Mouse (Mus musculus): Measurements from ENCODE around the gene Ugt3a1.
"Not testable (repeated sequence)": the region's sequence is repeated elsewhere in the genome, so short reads cannot be mapped to it uniquely, and the experiment has no call there.

The Ugt3a1 gene

GRCm38 (mm10) chr15:9276838-9277295 lies at the start of gene Ugt3a1:
Gene Ugt3a1 (plus strand): TSS chr15:9276888.
- DNase-seq (ENCODE audit: low spot score in 2 of 2), result no peak

GRCm38 (mm10) chr15:9230917-9231316 lies 45.8 kb upstream of the Ugt3a1 start:
- DNase-seq (ENCODE audit: low spot score in 2 of 2), result not testable (repeated sequence)

- no peak for DNase-seq (ENCODE audit: low spot score in 2 of 2)
These were observed 30.3 kb upstream of the Ugt3a1 start for GRCm38 (mm10) chr15:9246345-9246744.

GRCm38 (mm10) chr15:9252891-9253290 lies 23.8 kb upstream of the Ugt3a1 start:
- no peak for DNase-seq (ENCODE audit: low spot score in 2 of 2)

GRCm38 (mm10) chr15:9260621-9261020 lies 16.1 kb upstream of the Ugt3a1 start:
- no peak for DNase-seq (ENCODE audit: low spot score in 2 of 2)

- DNase-seq (ENCODE audit: low spot score in 2 of 2), result no peak
These were observed 4.8 kb upstream of the Ugt3a1 start for GRCm38 (mm10) chr15:9271876-9272275.

- no peak for DNase-seq (ENCODE audit: low spot score in 2 of 2)
These were observed 2.3 kb downstream of the Ugt3a1 start for GRCm38 (mm10) chr15:9279026-9279425.

GRCm38 (mm10) chr15:9279596-9279995 lies 2.9 kb downstream of the Ugt3a1 start:
- DNase-seq (ENCODE audit: low spot score in 2 of 2), result no peak

- no peak for DNase-seq (ENCODE audit: low spot score in 2 of 2)
These were observed 6.5 kb downstream of the Ugt3a1 start for GRCm38 (mm10) chr15:9283165-9283564.

GRCm38 (mm10) chr15:9289660-9290059 lies 13.0 kb downstream of the Ugt3a1 start:
- no peak for DNase-seq (ENCODE audit: low spot score in 2 of 2)

GRCm38 (mm10) chr15:9305978-9306692 lies 29.4 kb downstream of the Ugt3a1 start:
- DNase-seq (ENCODE audit: low spot score in 2 of 2), result no peak

- no peak for DNase-seq (ENCODE audit: low spot score in 2 of 2)
These were observed 57.9 kb downstream of the Ugt3a1 start for GRCm38 (mm10) chr15:9334596-9334995.

GRCm38 (mm10) chr15:9335341-9335740 lies 58.7 kb downstream of the Ugt3a1 start, which contains the start of gene Ugt3a2:
Gene Ugt3a2 (plus strand): TSS chr15:9335550.
- no peak for DNase-seq (ENCODE audit: low spot score in 2 of 2)

GRCm38 (mm10) chr15:9336616-9337015 lies 59.9 kb downstream of the Ugt3a1 start:
- no peak for DNase-seq (ENCODE audit: low spot score in 2 of 2)

- DNase-seq (ENCODE audit: low spot score in 2 of 2), result no peak
These were observed 60.3 kb downstream of the Ugt3a1 start for GRCm38 (mm10) chr15:9337021-9337420.

- no peak for DNase-seq (ENCODE audit: low spot score in 2 of 2)
These were observed 72.1 kb downstream of the Ugt3a1 start for GRCm38 (mm10) chr15:9348739-9349138.

- DNase-seq (ENCODE audit: low spot score in 2 of 2), result no peak
These were observed 86.1 kb downstream of the Ugt3a1 start for GRCm38 (mm10) chr15:9362801-9363200.
